Mouse (Mus musculus): ENCODE data around the gene Tmem47.

The Tmem47 gene

GRCm38 (mm10) chrX:81070210-81070803 is at the start of gene Tmem47:
Tmem47 (plus strand) TSS chrX:81070698.
- peak; percentile 22 to 26 for DNase-seq (ENCODE audit: low spot score in 2 of 2)

- no peak for DNase-seq (ENCODE audit: low spot score in 2 of 2)
Measured at GRCm38 (mm10) chrX:81070804-81071461, 435 bp downstream of the Tmem47 start.

GRCm38 (mm10) chrX:81071746-81072640 is 1.5 kb downstream of the Tmem47 start:
- no peak for DNase-seq (ENCODE audit: low spot score in 2 of 2)

- DNase-seq (ENCODE audit: low spot score in 2 of 2), result no peak
Measured at GRCm38 (mm10) chrX:81072651-81073050, 2.2 kb downstream of the Tmem47 start.

- no peak for DNase-seq (ENCODE audit: low spot score in 2 of 2)
Measured at GRCm38 (mm10) chrX:81073834-81074233, 3.3 kb downstream of the Tmem47 start.

GRCm38 (mm10) chrX:81078522-81078921 is 8.0 kb downstream of the Tmem47 start:
- DNase-seq (ENCODE audit: low spot score in 2 of 2), result no peak

- no peak for DNase-seq (ENCODE audit: low spot score in 2 of 2)
Measured at GRCm38 (mm10) chrX:81080996-81081395, 10.5 kb downstream of the Tmem47 start.

- peak in 1 of 2 experiments; percentile 9 for DNase-seq (ENCODE audit: low spot score in 2 of 2)
Measured at GRCm38 (mm10) chrX:81085025-81085752, 14.7 kb downstream of the Tmem47 start.

GRCm38 (mm10) chrX:81147416-81147815 is 76.9 kb downstream of the Tmem47 start:
- DNase-seq (ENCODE audit: low spot score in 2 of 2), result no peak

Data from frontal cortex, postnatal 25 days (tissue).